In the genomic region with DNA sequence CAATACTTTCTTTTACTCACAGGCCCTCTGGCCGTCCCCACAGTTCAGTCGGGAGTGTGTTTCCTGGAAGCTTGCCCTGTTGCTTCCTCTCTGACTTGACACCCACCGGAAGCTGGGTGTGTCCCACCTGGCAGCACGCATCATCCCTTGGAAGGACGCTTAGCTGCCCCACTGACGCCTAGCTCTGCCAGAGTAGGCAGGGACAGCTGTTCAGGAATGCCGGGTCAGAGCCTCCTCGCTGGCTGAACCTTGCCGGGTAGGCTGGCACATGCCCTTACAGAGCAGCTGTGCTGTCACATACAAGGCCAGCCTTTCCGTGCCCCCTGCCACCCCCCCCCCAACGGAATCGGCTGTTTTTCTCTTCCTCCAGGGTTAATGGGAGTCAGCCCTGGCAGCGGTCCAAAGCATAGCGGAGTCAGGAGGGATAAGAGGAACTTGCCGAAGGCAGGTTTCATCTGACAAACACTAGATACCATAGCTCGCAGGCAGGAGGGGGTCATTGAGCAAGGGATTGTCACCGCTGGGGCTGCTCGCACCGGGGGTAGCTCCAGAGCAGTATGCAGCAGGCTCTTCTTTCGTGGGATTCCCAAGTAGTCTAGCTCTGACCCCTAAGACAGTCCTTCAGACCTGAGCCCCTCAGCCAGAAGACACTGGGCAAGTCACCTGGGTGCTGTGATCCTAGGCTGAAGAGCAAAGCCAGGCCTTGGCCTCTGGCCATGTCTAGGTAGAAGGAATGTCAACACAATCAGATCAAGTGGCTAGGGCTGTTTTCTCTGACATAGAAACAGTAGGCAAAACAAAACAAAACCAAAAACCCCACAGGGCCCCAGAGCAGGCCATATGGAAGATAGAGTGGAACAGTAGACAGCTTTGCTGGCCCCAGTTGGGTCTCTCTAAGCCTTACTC, we compare ENCODE assay signal across 8 mouse cellular contexts. TPM values are rescaled to one million over a fixed set of nuclear protein-coding genes. Genes with fewer than 3 reads are reported as not detected.
DNase-seq lines count a peak whose midpoint lies in the region; ATAC-seq and TF ChIP-seq lines count a peak whose summit lies in the region.

No protein-coding gene starts in this region.

- no peak for TF ChIP-seq CTCF in MEL (IDR thresholded peaks at IDR 0.05 in 2 of 3, conservative IDR thresholded peaks at IDR 0.05 in 1 of 3; ENCODE audit: control insufficient read depth in 1 of 3, insufficient read depth in 1 of 3, low read depth in 2 of 3, low read length in 3 of 3, poor library complexity in 1 of 3, severe bottlenecking in 1 of 3)

- no peaks in the 10 kb centered on the region for H3K79me2 ChIP-seq in MEL (ENCODE audit: control insufficient read depth, insufficient read depth, low read length, poor library complexity)

- 28% methylated on average over 20 of the region's 20 CpGs for WGBS in forebrain, embryonic 13.5 days
- WGBS in midbrain, embryonic 13.5 days, result 49% methylated on average over 20 of the region's 20 CpGs

- H3K9me3 ChIP-seq in MEL (replicated peaks; ENCODE audit: insufficient read depth, low read length), result no peaks in the 10 kb centered on the region
- H3K9me3 ChIP-seq in forebrain, embryonic 13.5 days (replicated peaks), result no peaks in the 10 kb centered on the region
- no peaks in the 10 kb centered on the region for H3K9me3 ChIP-seq in midbrain, embryonic 13.5 days

- H3K27ac ChIP-seq in MEL (ENCODE audit: control insufficient read depth, low read depth, low read length), result peak overlapping the region; percentile 93
- peak overlapping the region; percentile 95 for H3K27ac ChIP-seq in forebrain, embryonic 13.5 days
- H3K27ac ChIP-seq in midbrain, embryonic 13.5 days, result peak overlapping the region; percentile 91

- peak; percentile 69 to 81 for TF ChIP-seq EP300 in MEL (IDR thresholded peaks at IDR 0.05; ENCODE audit: low read depth in 1 of 2, low read length in 2 of 2)

- peak overlapping the region; percentile 58 for H3K9ac ChIP-seq in MEL (ENCODE audit: control insufficient read depth, low read depth, low read length, poor library complexity, severe bottlenecking)
- no peak overlapping the region; the same call in 1 of the 2 replicates for H3K9ac ChIP-seq in forebrain, embryonic 13.5 days
- no peak overlapping the region for H3K9ac ChIP-seq in midbrain, embryonic 13.5 days (replicated peaks)

- H3K4me1 ChIP-seq in MEL (ENCODE audit: control insufficient read depth in 1 of 2, insufficient read depth in 2 of 2, low read length in 2 of 2), result peaks cover 10 to 30% of the 10 kb centered on the region in 2 experiments
- H3K4me1 ChIP-seq in forebrain, embryonic 13.5 days, result peaks cover 58% of the 10 kb centered on the region
- H3K4me1 ChIP-seq in midbrain, embryonic 13.5 days (replicated peaks), result peaks cover 58% of the 10 kb centered on the region

- H3K27me3 ChIP-seq in MEL (ENCODE audit: control insufficient read depth in 1 of 2, insufficient read depth in 2 of 2, low read length in 2 of 2), result no peaks in the 10 kb centered on the region
- H3K27me3 ChIP-seq in forebrain, embryonic 13.5 days, result peaks cover 5% of the 10 kb centered on the region; the same call in 1 of the 2 replicates
- H3K27me3 ChIP-seq in midbrain, embryonic 13.5 days, result no peaks in the 10 kb centered on the region

- peak; percentile 37; the same call in 1 of the 2 replicates for ATAC-seq in forebrain, embryonic 13.5 days
- 0 out of 2 replicates have a peak, but pooled peaks have one; percentile 1 for ATAC-seq in midbrain, embryonic 13.5 days

- TF ChIP-seq RAD21 in MEL (IDR thresholded peaks at IDR 0.05; ENCODE audit: low read depth, low read length), result no peak

- H3K36me3 ChIP-seq in MEL (ENCODE audit: control insufficient read depth in 1 of 2, insufficient read depth in 2 of 2, low read length in 2 of 2), result peaks cover 0 to 22% of the 10 kb centered on the region in 2 experiments; a peak in 2 of 4 replicates
- H3K36me3 ChIP-seq in forebrain, embryonic 13.5 days (ENCODE audit: poor library complexity, severe bottlenecking), result no peaks in the 10 kb centered on the region
- H3K36me3 ChIP-seq in midbrain, embryonic 13.5 days, result no peaks in the 10 kb centered on the region

- peak overlapping the region; percentile 47 to 56 for H3K4me3 ChIP-seq in MEL (ENCODE audit: control insufficient read depth in 1 of 2, insufficient read depth in 1 of 2, low read depth in 2 of 2, low read length in 2 of 2)
- no peak overlapping the region for H3K4me3 ChIP-seq in forebrain, embryonic 13.5 days
- no peak overlapping the region for H3K4me3 ChIP-seq in midbrain, embryonic 13.5 days (replicated peaks)

- DNase-seq in MEL (ENCODE audit: low read depth, low spot score), result peak; percentile 97
- peak; percentile 87 for DNase-seq in adrenal gland, postnatal 36 days
- peak; percentile 59 to 65 for DNase-seq in heart, postnatal 36 days
- peak; percentile 81 to 87 for DNase-seq in kidney, postnatal 4 days
- DNase-seq in urinary bladder, adult 2 months (ENCODE audit: low spot score), result peak; percentile 38
- DNase-seq in left cerebral cortex, adult 11 months (ENCODE audit: low spot score), result no peak

- intact Hi-C loops in heart, postnatal 36 days (cut with DNase I), result no loop called here

- peak in 1 of 2 experiments; percentile 28; a peak in 1 of 4 replicates for TF ChIP-seq POLR2A in MEL (IDR thresholded peaks at IDR 0.05; ENCODE audit: control insufficient read depth in 1 of 2, insufficient read depth in 1 of 2, low read depth in 1 of 2, low read length in 2 of 2, poor library complexity in 1 of 2)

- H3K4me2 ChIP-seq in forebrain, embryonic 13.5 days, result 0 out of 2 replicates have a peak overlapping the region, but pooled peaks have one; percentile 7
- H3K4me2 ChIP-seq in midbrain, embryonic 13.5 days (replicated peaks), result no peak overlapping the region

TF ChIP-seq in MEL, 35 proteins besides CTCF, POLR2A, EP300 and RAD21 (continues in another document):
- TF ChIP-seq ZMIZ1 (IDR thresholded peaks at IDR 0.05; ENCODE audit: low read depth, low read length), result no peak; the same call in 1 of the 2 replicates
- no peak for TF ChIP-seq MEF2A (IDR thresholded peaks at IDR 0.05; ENCODE audit: extremely low read depth, insufficient replicate concordance, low read depth, low read length, poor library complexity, severe bottlenecking)
- TF ChIP-seq POLR2AphosphoS5 (IDR thresholded peaks at IDR 0.05; ENCODE audit: borderline replicate concordance, low read depth, low read length), result no peak
- TF ChIP-seq NELFE (IDR thresholded peaks at IDR 0.05; ENCODE audit: low read depth, low read length), result peak; percentile 7; the same call in 1 of the 2 replicates
- TF ChIP-seq NRF1 (IDR thresholded peaks at IDR 0.05; ENCODE audit: insufficient read depth, low read depth, low read length, poor library complexity, severe bottlenecking), result 0 out of 2 replicates have a peak, but pooled peaks have one; percentile 2
- no peak for TF ChIP-seq SMC3 (IDR thresholded peaks at IDR 0.05; ENCODE audit: low read depth, low read length)
- TF ChIP-seq CHD1 (IDR thresholded peaks at IDR 0.05; ENCODE audit: low read depth, low read length), result no peak
- peak; percentile 86 for TF ChIP-seq SIN3A (IDR thresholded peaks at IDR 0.05; ENCODE audit: low read length)
- TF ChIP-seq MAZ (IDR thresholded peaks at IDR 0.05; ENCODE audit: low read depth, low read length), result peak; percentile 91
- TF ChIP-seq MXI1 (IDR thresholded peaks at IDR 0.05; ENCODE audit: low read depth, low read length), result peak; percentile 62; the same call in 1 of the 2 replicates
- TF ChIP-seq ELF1 (IDR thresholded peaks at IDR 0.05; ENCODE audit: low read depth, low read length), result no peak
- TF ChIP-seq USF2 (IDR thresholded peaks at IDR 0.05; ENCODE audit: borderline replicate concordance in 1 of 2, insufficient read depth in 1 of 2, low read depth in 1 of 2, low read length in 2 of 2), result 0 out of 4 replicates have a peak, but pooled peaks of 1 of the 2 experiments have one; percentile 7
- TF ChIP-seq KAT2A (conservative IDR thresholded peaks at IDR 0.05; ENCODE audit: low read depth, low read length), result no peak; the same call in 1 of the 2 replicates
- TF ChIP-seq GATA1 (IDR thresholded peaks at IDR 0.05; ENCODE audit: low read depth, low read length), result peak; percentile 48; the same call in 1 of the 2 replicates
- TF ChIP-seq MYB (IDR thresholded peaks at IDR 0.05; ENCODE audit: low read depth, low read length), result peak; percentile 68
- peak; percentile 95 for TF ChIP-seq ETS1 (IDR thresholded peaks at IDR 0.05; ENCODE audit: low read depth, low read length)
- TF ChIP-seq ZNF384 (IDR thresholded peaks at IDR 0.05; ENCODE audit: low read depth, low read length), result no peak
- 0 out of 2 replicates have a peak, but pooled peaks have one; percentile 33 for TF ChIP-seq HCFC1 (IDR thresholded peaks at IDR 0.05; ENCODE audit: low read depth, low read length)
- TF ChIP-seq USF1 (IDR thresholded peaks at IDR 0.05; ENCODE audit: low read depth, low read length), result peak; percentile 31
- 0 out of 2 replicates have a peak, but pooled peaks have one; percentile 40 for TF ChIP-seq BHLHE40 (IDR thresholded peaks at IDR 0.05; ENCODE audit: borderline replicate concordance, low read depth, low read length)
- peak; percentile 60; the same call in 1 of the 2 replicates for TF ChIP-seq RCOR1 (IDR thresholded peaks at IDR 0.05; ENCODE audit: low read depth, low read length)
- TF ChIP-seq MYC (IDR thresholded peaks at IDR 0.05; ENCODE audit: low read depth, low read length), result no peak
- TF ChIP-seq JUND (IDR thresholded peaks at IDR 0.05; ENCODE audit: low read depth, low read length), result no peak
- no peak for TF ChIP-seq CHD2 (IDR thresholded peaks at IDR 0.05; ENCODE audit: low read length)
- 0 out of 2 replicates have a peak, but pooled peaks have one; percentile 41 for TF ChIP-seq ZKSCAN1 (IDR thresholded peaks at IDR 0.05; ENCODE audit: low read depth, low read length)
- TF ChIP-seq POLR2AphosphoS2 (IDR thresholded peaks at IDR 0.05; ENCODE audit: low read length), result no peak
- TF ChIP-seq TCF12 (IDR thresholded peaks at IDR 0.05; ENCODE audit: low read depth, low read length), result peak; percentile 76
- no peak for TF ChIP-seq UBTF (IDR thresholded peaks at IDR 0.05; ENCODE audit: borderline replicate concordance, insufficient read depth, low read depth, low read length)
- peak; percentile 44; the same call in 1 of the 2 replicates for TF ChIP-seq GABPA (IDR thresholded peaks at IDR 0.05; ENCODE audit: low read depth, low read length)

RNA-seq across cellular contexts. Expression of a gene that starts 58.9 kb away (rescaled TPM):
- total RNA-seq in MEL (2012; rRNA removed), result not detected in 2 replicates
- not detected for polyA plus RNA-seq in MEL (2012; ENCODE audit: insufficient read depth in 1 of 2, insufficient read length in 2 of 2, low read depth in 1 of 2, low replicate concordance in 2 of 2, missing spikeins in 1 of 2)
- total RNA-seq in adrenal gland, postnatal 36 days (2021), result under 1 TPM; 0.26 to 0.33 TPM
- polyA plus RNA-seq in forebrain, embryonic 13.5 days (2015; fragmentation: Nextera tagmentation; extraction: Ambion mirVana), result 0.24 and 0.36 TPM in 2 replicates
- not detected for total RNA-seq in heart, postnatal 36 days (2021)
- polyA plus RNA-seq in midbrain, embryonic 13.5 days (2015; fragmentation: Nextera tagmentation; extraction: Ambion mirVana), result 0.81 and 0.87 TPM in 2 replicates
- polyA plus RNA-seq in urinary bladder, adult 2 months (2012; rRNA removed), result 0.03 and 0.04 TPM in 2 replicates

Comparison
In these comparisons a context has a peak if more than half of its experiments do, and no peak if none do; other contexts are left out.
1. H3K4me3 ChIP-seq: peak in MEL (2 of 2); none in forebrain, embryonic 13.5 days (single experiment) and midbrain, embryonic 13.5 days (single experiment).
2. Peak in every context shown above with its lines, with median percentiles within 50 percentile points of each other: H3K27ac ChIP-seq.